Mouse (Mus musculus): ENCODE measurements around the gene Mypn. TPM values are rescaled to one million over a fixed set of nuclear protein-coding genes. Genes with fewer than 3 reads are reported as not detected.
A peak's percentile ranks its signal among the peaks of the same experiment; 100 is the strongest.

Mypn gene
- polyA plus RNA-seq, 1 experiment from 2014 or later: 0.55 TPM

DNA sequence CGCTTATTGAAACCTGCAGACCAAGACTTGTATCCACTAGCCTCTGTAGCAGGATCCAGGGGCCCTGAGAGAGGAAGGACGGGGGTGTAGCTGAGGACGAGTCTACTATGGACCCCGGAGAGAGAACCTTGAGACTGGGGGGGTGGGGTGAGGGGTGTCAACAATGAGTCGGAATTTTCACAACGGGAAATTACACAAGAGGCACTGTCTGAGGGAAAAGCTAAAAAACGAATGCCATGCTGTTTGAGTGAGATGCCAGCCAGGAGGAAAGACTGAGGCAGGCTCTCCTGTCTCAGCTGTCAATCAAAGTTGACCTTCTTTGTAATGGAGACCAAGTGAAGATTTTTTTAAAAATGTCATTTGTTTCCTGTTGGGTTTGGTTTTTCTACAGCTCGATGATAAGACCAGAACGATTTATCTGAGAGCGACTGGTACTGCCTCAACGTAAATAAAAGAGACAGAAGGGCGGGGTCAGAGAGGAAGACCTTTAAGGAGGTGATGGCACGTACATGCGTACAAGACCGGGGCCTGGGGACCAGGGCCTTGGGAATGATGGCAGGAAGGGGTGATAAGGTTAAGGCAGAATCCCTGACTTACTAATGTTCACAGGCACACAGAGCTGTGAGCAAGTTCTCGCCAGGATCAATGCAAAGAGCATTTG lies 37.9 kb downstream of the Mypn start:
- no peak overlapping the region for H3K4me2 ChIP-seq (ENCODE audit: low read depth, low read length)
- H3K27me3 ChIP-seq (ENCODE audit: control insufficient read depth, insufficient read depth, low read depth, low read length): no peaks in the 10 kb centered on the region
- no peak for ATAC-seq (ENCODE audit: low read depth)
- H3K27ac ChIP-seq (ENCODE audit: low read length): no peak overlapping the region
- no peak overlapping the region for H3K4me3 ChIP-seq (ENCODE audit: low read length)
- no peaks in the 10 kb centered on the region for H3K36me3 ChIP-seq (ENCODE audit: control insufficient read depth, insufficient read depth, low read length)
- no peaks in the 10 kb centered on the region for H3K4me1 ChIP-seq (replicated peaks; ENCODE audit: control insufficient read depth, insufficient read depth, low read length)
- H3K9me3 ChIP-seq (ENCODE audit: control insufficient read depth, low read length): no peaks in the 10 kb centered on the region
- WGBS: 53% methylated on average over 16 of the region's 16 CpGs
- H3K9ac ChIP-seq (ENCODE audit: low read length): no peak overlapping the region

DNA sequence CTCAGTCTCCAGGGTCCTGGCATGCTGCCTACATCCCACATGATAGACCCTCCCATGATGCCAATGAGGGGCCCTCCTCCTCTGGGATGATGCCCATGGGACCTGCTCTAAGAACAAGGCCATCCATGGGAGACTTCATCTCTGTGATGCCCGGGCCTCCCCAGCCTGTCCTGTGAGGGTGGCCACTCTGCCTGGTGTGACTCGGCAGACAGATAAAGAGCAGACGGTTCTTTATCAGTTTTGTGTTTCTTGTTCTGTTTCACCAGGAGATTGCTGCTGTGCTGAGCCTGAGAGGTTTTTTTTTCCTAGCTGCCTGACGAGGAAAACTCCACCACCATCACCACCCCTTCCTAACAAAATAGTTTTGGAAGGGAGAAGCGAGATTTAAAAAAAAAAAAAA lies 42.5 kb downstream of the Mypn start:
- Histone ChIP-seq H3K27ac (ENCODE audit: low read length) (no peak overlapping the region), H3K4me3 (ENCODE audit: low read length) (no peak overlapping the region), H3K4me1 (replicated peaks; ENCODE audit: control insufficient read depth, insufficient read depth, low read length) (no peaks in the 10 kb centered on the region), H3K36me3 (ENCODE audit: control insufficient read depth, insufficient read depth, low read length) (no peaks in the 10 kb centered on the region), H3K9ac (ENCODE audit: low read length) (no peak overlapping the region), H3K27me3 (ENCODE audit: control insufficient read depth, insufficient read depth, low read depth, low read length) (no peaks in the 10 kb centered on the region), H3K4me2 (ENCODE audit: low read depth, low read length) (no peak overlapping the region), H3K9me3 (ENCODE audit: control insufficient read depth, low read length) (no peaks in the 10 kb centered on the region)
- ATAC-seq (ENCODE audit: low read depth): no peak
- WGBS: 35% methylated on average over 5 of the region's 5 CpGs

DNA sequence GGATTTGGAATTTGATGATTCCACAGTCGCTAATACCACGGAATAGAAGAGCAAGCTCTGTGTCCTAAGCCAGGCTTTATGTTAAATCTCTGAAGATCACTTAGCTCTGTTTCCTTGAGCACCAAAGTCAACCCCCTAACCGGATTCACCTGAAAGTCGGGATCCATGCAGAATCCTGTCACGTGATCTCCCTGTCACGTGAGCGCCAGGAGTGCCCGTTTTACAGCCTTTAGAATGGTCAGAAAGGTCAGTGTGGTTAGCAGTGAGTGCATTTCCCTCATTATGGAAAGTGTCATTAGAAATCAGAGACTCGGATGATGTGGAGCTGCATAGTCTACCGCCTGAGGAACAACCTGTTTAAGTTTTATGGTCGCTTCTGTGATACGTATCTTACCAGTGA lies 43.1 kb downstream of the Mypn start:
- H3K9me3 ChIP-seq (ENCODE audit: control insufficient read depth, low read length): no peaks in the 10 kb centered on the region
- 69% methylated on average over 12 of the region's 12 CpGs for WGBS
- no peak overlapping the region for H3K4me2 ChIP-seq (ENCODE audit: low read depth, low read length)
- ATAC-seq (ENCODE audit: low read depth): no peak
- H3K9ac ChIP-seq (ENCODE audit: low read length): no peak overlapping the region
- H3K4me1 ChIP-seq (replicated peaks; ENCODE audit: control insufficient read depth, insufficient read depth, low read length): no peaks in the 10 kb centered on the region
- H3K36me3 ChIP-seq (ENCODE audit: control insufficient read depth, insufficient read depth, low read length): no peaks in the 10 kb centered on the region
- H3K27me3 ChIP-seq (ENCODE audit: control insufficient read depth, insufficient read depth, low read depth, low read length): no peaks in the 10 kb centered on the region
- H3K27ac ChIP-seq (ENCODE audit: low read length): no peak overlapping the region
- H3K4me3 ChIP-seq (ENCODE audit: low read length): no peak overlapping the region

DNA sequence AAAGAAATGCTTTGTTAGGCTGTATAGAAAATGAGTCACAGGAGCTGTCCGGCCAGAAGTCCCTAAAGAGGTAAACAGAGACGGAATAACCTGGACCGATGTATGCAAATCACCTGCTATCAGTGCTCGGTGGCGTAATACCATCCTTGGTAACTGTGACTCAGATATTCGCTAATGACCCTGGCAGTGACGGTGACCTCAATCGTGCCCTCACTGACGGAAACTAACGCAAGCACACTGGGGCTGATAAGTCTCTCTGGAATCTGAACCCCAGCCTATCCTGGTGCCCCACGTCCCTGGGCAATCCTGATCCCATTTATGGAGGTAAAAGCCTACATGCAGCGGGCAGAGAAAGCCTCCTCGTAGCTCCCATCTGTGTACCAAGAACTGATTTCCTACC lies 45.6 kb downstream of the Mypn start:
- Histone ChIP-seq H3K36me3 (ENCODE audit: control insufficient read depth, insufficient read depth, low read length) (no peaks in the 10 kb centered on the region), H3K4me2 (ENCODE audit: low read depth, low read length) (no peak overlapping the region), H3K9ac (ENCODE audit: low read length) (no peak overlapping the region), H3K4me3 (ENCODE audit: low read length) (no peak overlapping the region), H3K4me1 (replicated peaks; ENCODE audit: control insufficient read depth, insufficient read depth, low read length) (no peaks in the 10 kb centered on the region), H3K27ac (ENCODE audit: low read length) (no peak overlapping the region), H3K27me3 (ENCODE audit: control insufficient read depth, insufficient read depth, low read depth, low read length) (no peaks in the 10 kb centered on the region), H3K9me3 (ENCODE audit: control insufficient read depth, low read length) (no peaks in the 10 kb centered on the region)
- 62% methylated on average over 13 of the region's 13 CpGs for WGBS
- ATAC-seq (ENCODE audit: low read depth): no peak

DNA sequence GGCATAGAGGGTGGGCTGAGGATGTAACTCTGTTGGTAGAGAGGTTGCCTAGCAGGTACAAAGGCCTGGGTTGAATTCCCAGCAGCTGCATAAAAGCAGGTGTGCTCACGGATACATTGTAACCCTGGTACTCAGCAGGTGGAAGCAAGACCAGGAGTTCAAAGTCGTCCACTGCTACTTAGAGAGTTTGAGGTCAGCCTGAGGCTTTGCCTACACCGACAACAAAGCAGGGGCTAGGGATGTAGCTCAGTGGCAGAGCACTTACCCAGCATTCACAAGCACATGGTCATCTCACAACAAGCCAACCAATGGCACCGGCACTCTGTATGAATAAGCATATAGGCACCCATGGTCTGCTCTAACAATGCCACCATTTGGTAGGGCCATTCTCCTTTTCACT lies 46.3 kb downstream of the Mypn start:
- Histone ChIP-seq H3K9me3 (ENCODE audit: control insufficient read depth, low read length) (no peaks in the 10 kb centered on the region), H3K4me2 (ENCODE audit: low read depth, low read length) (no peak overlapping the region), H3K27ac (ENCODE audit: low read length) (no peak overlapping the region), H3K9ac (ENCODE audit: low read length) (no peak overlapping the region), H3K27me3 (ENCODE audit: control insufficient read depth, insufficient read depth, low read depth, low read length) (no peaks in the 10 kb centered on the region), H3K36me3 (ENCODE audit: control insufficient read depth, insufficient read depth, low read length) (no peaks in the 10 kb centered on the region), H3K4me1 (replicated peaks; ENCODE audit: control insufficient read depth, insufficient read depth, low read length) (no peaks in the 10 kb centered on the region), H3K4me3 (ENCODE audit: low read length) (no peak overlapping the region)
- ATAC-seq (ENCODE audit: low read depth): no peak
- 71% methylated on average over 4 of the region's 4 CpGs for WGBS

DNA sequence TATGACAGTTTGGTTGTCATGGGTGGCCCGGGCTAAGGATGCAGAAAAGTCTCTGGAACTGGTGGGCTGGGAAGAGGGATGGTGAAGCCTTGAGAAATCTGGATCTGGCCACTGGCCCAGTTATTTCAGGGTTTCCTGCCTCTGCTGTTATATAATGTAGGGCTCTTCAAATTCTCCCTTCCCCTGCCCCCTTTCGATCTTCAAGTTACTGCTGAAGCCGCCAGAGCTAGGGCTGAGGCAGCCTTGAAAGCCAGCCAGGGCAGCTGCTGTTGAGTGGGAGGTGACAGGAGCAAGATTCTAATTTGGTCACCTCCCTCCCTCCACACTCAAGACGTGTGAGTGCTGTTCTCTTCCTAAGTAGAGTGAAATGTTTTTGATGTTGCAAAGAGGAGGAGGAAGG lies 46.8 kb downstream of the Mypn start:
- H3K9me3 ChIP-seq (ENCODE audit: control insufficient read depth, low read length): no peaks in the 10 kb centered on the region
- no peak overlapping the region for H3K9ac ChIP-seq (ENCODE audit: low read length)
- H3K27me3 ChIP-seq (ENCODE audit: control insufficient read depth, insufficient read depth, low read depth, low read length): no peaks in the 10 kb centered on the region
- no peak overlapping the region for H3K4me3 ChIP-seq (ENCODE audit: low read length)
- H3K4me1 ChIP-seq (replicated peaks; ENCODE audit: control insufficient read depth, insufficient read depth, low read length): no peaks in the 10 kb centered on the region
- ATAC-seq (ENCODE audit: low read depth): peak; percentile 77
- H3K4me2 ChIP-seq (ENCODE audit: low read depth, low read length): no peak overlapping the region
- H3K36me3 ChIP-seq (ENCODE audit: control insufficient read depth, insufficient read depth, low read length): no peaks in the 10 kb centered on the region
- WGBS: 18% methylated on average over 4 of the region's 4 CpGs
- no peak overlapping the region for H3K27ac ChIP-seq (ENCODE audit: low read length)

DNA sequence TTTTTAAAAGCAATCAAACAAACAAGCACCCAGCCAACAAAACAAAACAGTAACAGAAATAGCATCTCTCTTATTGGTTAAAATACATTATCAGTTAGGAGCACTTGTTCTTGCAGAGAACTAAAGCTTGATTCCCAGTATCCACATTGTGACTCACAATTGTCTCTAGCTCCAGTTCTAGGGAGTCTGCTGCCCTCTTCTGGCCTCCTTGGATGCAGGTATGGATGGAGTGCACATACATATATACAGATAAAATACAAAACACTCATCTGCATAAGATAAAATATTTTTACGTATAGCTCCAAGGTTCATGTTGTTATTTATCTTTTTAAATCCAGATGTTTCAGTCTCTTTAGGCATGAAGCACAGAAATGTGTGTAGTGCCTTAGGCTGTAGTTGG lies 47.4 kb downstream of the Mypn start:
- Histone ChIP-seq H3K4me1 (replicated peaks; ENCODE audit: control insufficient read depth, insufficient read depth, low read length) (no peaks in the 10 kb centered on the region), H3K4me3 (ENCODE audit: low read length) (no peak overlapping the region), H3K4me2 (ENCODE audit: low read depth, low read length) (no peak overlapping the region), H3K36me3 (ENCODE audit: control insufficient read depth, insufficient read depth, low read length) (no peaks in the 10 kb centered on the region), H3K9me3 (ENCODE audit: control insufficient read depth, low read length) (no peaks in the 10 kb centered on the region), H3K27me3 (ENCODE audit: control insufficient read depth, insufficient read depth, low read depth, low read length) (no peaks in the 10 kb centered on the region), H3K9ac (ENCODE audit: low read length) (no peak overlapping the region), H3K27ac (ENCODE audit: low read length) (no peak overlapping the region)
- no peak for ATAC-seq (ENCODE audit: low read depth)
- 84% methylated on average over 1 of the region's 1 CpGs for WGBS

DNA sequence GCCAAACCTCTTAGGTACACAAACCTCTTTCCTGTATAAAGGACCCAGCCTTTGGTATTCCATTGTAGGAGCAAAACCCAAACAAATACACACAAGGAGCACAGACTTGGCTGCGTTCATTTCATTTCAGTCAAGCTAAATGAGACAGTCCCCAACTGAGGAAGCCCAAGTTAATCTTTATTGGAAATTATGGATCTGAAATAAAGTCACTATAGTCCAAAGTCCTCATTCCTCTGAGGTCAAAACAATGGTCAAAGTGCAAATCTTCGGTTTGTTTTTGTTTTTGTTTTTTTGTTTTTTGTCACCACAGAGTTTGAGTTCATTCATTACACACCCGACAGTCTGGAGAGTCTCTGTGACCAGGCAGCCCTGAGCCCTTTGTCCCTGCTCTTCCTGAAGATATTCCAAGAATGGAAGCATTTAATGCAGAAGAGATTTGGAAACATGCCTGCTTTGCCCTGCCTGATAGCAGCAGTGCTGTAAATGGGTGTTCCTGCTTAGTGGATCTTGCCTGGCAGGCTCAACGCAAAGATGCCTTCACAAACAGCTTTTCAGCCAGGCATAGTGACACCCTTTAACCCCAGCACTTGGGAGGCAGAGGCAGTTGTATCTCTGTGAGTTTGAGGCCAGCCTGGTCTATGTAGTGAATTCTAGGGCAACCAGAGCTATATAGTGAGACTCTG lies 47.9 kb downstream of the Mypn start:
- WGBS: 62% methylated on average over 4 of the region's 4 CpGs
- H3K4me2 ChIP-seq (ENCODE audit: low read depth, low read length): no peak overlapping the region

DNA sequence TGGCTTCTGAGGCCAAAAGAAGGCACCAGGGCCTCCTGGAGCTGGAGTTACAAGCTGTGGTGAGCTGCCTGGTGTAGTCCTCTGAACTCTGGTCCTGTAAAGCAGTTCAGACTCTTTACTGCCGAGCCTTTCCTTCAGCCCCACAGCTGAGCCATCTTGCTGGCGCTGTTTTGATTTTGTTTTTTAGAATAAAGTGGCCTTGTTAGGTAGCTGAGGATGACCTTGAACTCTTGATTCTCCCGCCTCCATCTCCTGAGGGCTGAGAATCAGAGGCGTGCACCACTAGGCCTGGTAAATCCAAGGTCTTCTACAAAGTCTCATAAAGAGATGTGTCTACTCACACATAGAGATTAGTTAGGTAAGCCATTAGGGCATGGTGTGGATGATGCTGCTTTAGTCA lies 49.0 kb downstream of the Mypn start:
- 83% methylated on average over 4 of the region's 4 CpGs for WGBS
- Histone ChIP-seq H3K4me3 (ENCODE audit: low read length) (no peak overlapping the region), H3K36me3 (ENCODE audit: control insufficient read depth, insufficient read depth, low read length) (no peaks in the 10 kb centered on the region), H3K27me3 (ENCODE audit: control insufficient read depth, insufficient read depth, low read depth, low read length) (no peaks in the 10 kb centered on the region), H3K4me1 (replicated peaks; ENCODE audit: control insufficient read depth, insufficient read depth, low read length) (no peaks in the 10 kb centered on the region), H3K9ac (ENCODE audit: low read length) (no peak overlapping the region), H3K9me3 (ENCODE audit: control insufficient read depth, low read length) (no peaks in the 10 kb centered on the region), H3K27ac (ENCODE audit: low read length) (no peak overlapping the region), H3K4me2 (ENCODE audit: low read depth, low read length) (no peak overlapping the region)
- ATAC-seq (ENCODE audit: low read depth): no peak

More for the DNA sequence above, 47.9 kb downstream of the Mypn start:
- H3K9me3 ChIP-seq (ENCODE audit: control insufficient read depth, low read length): no peaks in the 10 kb centered on the region
- no peaks in the 10 kb centered on the region for H3K36me3 ChIP-seq (ENCODE audit: control insufficient read depth, insufficient read depth, low read length)
- H3K27ac ChIP-seq (ENCODE audit: low read length): no peak overlapping the region
- no peak overlapping the region for H3K9ac ChIP-seq (ENCODE audit: low read length)
- ATAC-seq (ENCODE audit: low read depth): no peak
- H3K27me3 ChIP-seq (ENCODE audit: control insufficient read depth, insufficient read depth, low read depth, low read length): no peaks in the 10 kb centered on the region
- no peak overlapping the region for H3K4me3 ChIP-seq (ENCODE audit: low read length)
- no peaks in the 10 kb centered on the region for H3K4me1 ChIP-seq (replicated peaks; ENCODE audit: control insufficient read depth, insufficient read depth, low read length)

Data from lung, embryonic 16.5 days (tissue).